Mouse (Mus musculus) yolk sac, embryonic 10.5 days (tissue): Measurements from ENCODE around the gene Robo3.

Experiments used
- DNase-seq: peaks from one replicate; pipeline ENCODE4 v3.0.0-alpha.2; 2017; ENCODE audit warnings: low spot score

Robo3 gene

GRCm38 (mm10) chr9:37368081-37368830, 64.8 kb downstream of the Robo3 start:
- peak; percentile 12 for DNase-seq

- no peak for DNase-seq
Measured at GRCm38 (mm10) chr9:37367301-37368080, 65.6 kb downstream of the Robo3 start, which contains the start of gene Hepacam. Gene Hepacam, plus strand, starts transcription at chr9:37367351.

GRCm38 (mm10) chr9:37365706-37366105, 67.3 kb downstream of the Robo3 start:
- peak; percentile 53 for DNase-seq
